Mouse (Mus musculus): ENCODE results near the gene Chd2. TPM values are rescaled to one million over a fixed set of nuclear protein-coding genes. Genes with fewer than 3 reads are reported as not detected.

Chd2 gene
- polyA plus RNA-seq, 1 experiment from 2014 or later, result 45.1 TPM

Other genes starting within 250 kb of the Chd2 start
- gene Rgma, start 166.3 kb downstream of the Chd2 start, polyA plus RNA-seq (2016; fragmentation: Nextera tagmentation; extraction: Ambion mirVana), result 26.2 and 26.8 TPM in 2 replicates
- 13.4 and 15.1 TPM in 2 replicates for gene Fam174b, start 198.5 kb upstream of the Chd2 start, polyA plus RNA-seq (2016; fragmentation: Nextera tagmentation; extraction: Ambion mirVana)

Measured in forebrain, embryonic 10.5 days (tissue).